Mouse (Mus musculus): Measurements from ENCODE around the gene Atp4b.

- no peak for TF ChIP-seq FLI1 (IDR thresholded peaks at IDR 0.05; ENCODE audit: low read length)
- no peak for TF ChIP-seq GATA1 (IDR thresholded peaks at IDR 0.05; ENCODE audit: borderline replicate concordance, low read length)
These were observed 7.9 kb downstream of the Atp4b start for GRCm38 (mm10) chr8:13388744-13389143.
